Mouse (Mus musculus) ES-Bruce4 (cell line): ENCODE measurements around the gene Ssna1. TPM values are rescaled to one million over a fixed set of nuclear protein-coding genes. Genes with fewer than 3 reads are reported as not detected.

Experiments
- H3K27ac ChIP-seq: 2 replicates; pipeline ENCODE4 v1.5.1; 2012; ENCODE audit warnings: low read length, inconsistent platforms; ENCODE audit not compliant: insufficient read depth
- H3K27me3 ChIP-seq: 2 replicates; pipeline ENCODE4 v1.6.1; 2012; ENCODE audit warnings: mild to moderate bottlenecking, low read length, inconsistent platforms; ENCODE audit not compliant: control insufficient read depth, poor library complexity, insufficient read depth, severe bottlenecking
- H3K36me3 ChIP-seq: 2 replicates; pipeline ENCODE4 v1.6.1; 2012; ENCODE audit warnings: inconsistent platforms, mild to moderate bottlenecking, low read length, moderate library complexity; ENCODE audit not compliant: control insufficient read depth, poor library complexity, insufficient read depth, severe bottlenecking
- H3K4me1 ChIP-seq: one replicate; pipeline ENCODE4 v1.8.1; 2011; ENCODE audit warnings: low read length; ENCODE audit not compliant: control insufficient read depth, insufficient read depth
- H3K4me3 ChIP-seq: 2 replicates; pipeline ENCODE4 v1.5.1; 2011; ENCODE audit warnings: low read depth, mild to moderate bottlenecking, low read length
- H3K9ac ChIP-seq: 2 replicates; pipeline ENCODE4 v1.6.1; 2012; ENCODE audit warnings: low read depth, mild to moderate bottlenecking, inconsistent platforms; ENCODE audit not compliant: poor library complexity, severe bottlenecking
- H3K9me3 ChIP-seq: replicated peaks from 2 replicates; pipeline ENCODE4 v1.6.1; 2012; ENCODE audit warnings: mild to moderate bottlenecking, low read length, inconsistent platforms; ENCODE audit not compliant: control insufficient read depth, poor library complexity, insufficient read depth, severe bottlenecking
- CTCF ChIP-seq: IDR thresholded peaks from one replicate; pipeline ENCODE4 v1.8.1; 2011; ENCODE audit warnings: low read depth, low read length
- EP300 ChIP-seq: IDR thresholded peaks from 2 replicates; pipeline ENCODE4 v1.6.1; 2011; ENCODE audit warnings: low read depth, low read length; ENCODE audit not compliant: insufficient read depth
- POLR2A ChIP-seq: IDR thresholded peaks from one replicate; pipeline ENCODE4 v1.8.1; 2011; ENCODE audit warnings: low read length; ENCODE audit not compliant: insufficient read depth
- polyA plus RNA-seq: library from polyadenylated mRNA; stranded (reverse); fragments of >200 nt; gene quantifications from 2 replicates; pipeline ENCODE4 v1.2.4, GENCODE M21; 2011; ENCODE audit warnings: low read depth; ENCODE audit not compliant: missing spikeins, insufficient read depth, insufficient read length

The Ssna1 gene
- polyA plus RNA-seq, 1 experiment, result 49.1 TPM

DNA sequence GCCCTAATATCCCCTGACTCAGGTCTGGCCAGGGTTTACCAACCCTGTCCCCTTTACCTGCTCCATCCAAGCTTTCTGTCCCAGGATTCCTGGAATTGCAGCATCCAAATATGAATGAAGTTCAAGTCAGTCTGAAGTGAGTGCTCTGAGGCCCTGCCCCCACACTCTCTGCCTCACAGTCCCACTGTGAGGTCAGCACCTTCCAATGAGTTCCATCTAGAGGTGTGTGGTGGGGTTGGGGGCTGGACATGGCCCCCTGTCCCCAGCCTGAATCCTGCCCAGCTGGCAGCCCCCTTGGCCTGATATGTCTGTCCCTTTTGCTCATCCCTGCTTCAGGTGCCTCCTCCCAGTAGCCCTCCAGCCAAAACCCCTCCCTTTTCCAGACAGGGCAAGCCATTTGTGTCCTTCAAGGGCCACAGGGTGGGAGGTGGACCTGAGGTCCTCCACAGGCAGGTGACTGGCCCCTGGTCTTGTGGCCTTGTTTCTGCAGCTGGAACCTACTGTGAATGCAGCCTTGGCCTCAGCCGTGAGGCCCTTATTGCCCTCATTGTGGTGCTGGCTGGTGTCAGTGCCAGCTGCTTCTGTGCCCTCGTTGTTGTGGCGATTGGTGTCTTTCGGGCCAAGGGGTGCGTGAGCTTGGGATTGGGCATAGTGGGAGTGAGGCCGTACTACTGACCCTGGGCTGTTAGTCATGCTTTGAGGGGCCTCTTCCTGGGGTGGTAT is 15.8 kb upstream of the Ssna1 start, which contains the start of gene Tmem210:
Gene Tmem210 (plus strand): TSS at position 219 of the 723 bp plus-strand sequence.
- Histone ChIP-seq H3K9ac (no peak within 1 kb of the TSS), H3K36me3 (no peaks in the 10 kb centered on the region; the same call in none of the 2 replicates), H3K27ac (no peak within 1 kb of the TSS), H3K9me3 (no peaks in the 10 kb centered on the region), H3K4me1 (peaks cover 4% of the 10 kb centered on the region), H3K27me3 (peaks cover 11% of the 10 kb centered on the region; the same call in 1 of the 2 replicates), H3K4me3 (no peak within 1 kb of the TSS)
- no peak for TF ChIP-seq EP300
- TF ChIP-seq POLR2A, result no peak

DNA sequence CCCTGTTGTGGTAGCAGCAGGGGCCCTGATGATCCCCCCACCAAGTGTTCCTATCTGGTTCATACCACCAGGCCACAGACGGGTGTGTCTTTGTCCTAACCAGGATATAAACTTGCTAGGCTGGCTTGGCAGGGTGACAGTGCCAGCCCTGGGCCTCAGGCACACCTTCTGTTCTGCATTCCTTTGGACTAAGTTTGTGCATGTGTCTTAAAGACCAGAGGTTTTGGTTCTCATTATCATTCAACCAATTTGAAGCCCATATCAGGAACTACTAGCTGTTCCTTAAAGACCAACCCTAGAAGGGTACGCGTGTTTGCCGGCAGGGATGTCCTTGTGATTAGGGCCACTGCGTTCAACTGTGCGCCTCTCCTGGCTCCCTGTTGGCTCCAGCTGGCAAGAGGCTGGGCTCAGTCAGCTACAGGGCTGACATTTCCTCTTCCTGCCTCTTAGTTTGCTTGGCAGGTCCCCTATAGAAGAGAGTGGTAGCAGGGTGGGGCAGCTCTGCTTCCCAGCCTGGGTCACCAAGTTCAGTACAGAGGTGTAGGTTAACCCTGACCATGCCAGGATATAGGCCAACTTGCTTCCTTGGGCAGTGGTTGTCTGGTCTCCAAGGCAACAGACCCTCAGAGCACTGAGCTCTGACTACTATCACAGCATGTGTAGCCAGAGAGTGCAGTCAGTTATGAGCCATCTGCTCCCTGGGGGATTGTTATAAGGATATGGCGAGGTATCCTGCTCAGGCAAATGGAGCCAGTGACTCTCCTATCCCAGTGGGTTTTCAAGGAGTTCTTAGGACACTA is 14.8 kb upstream of the Ssna1 start:
- no peaks in the 10 kb centered on the region; the same call in none of the 2 replicates for H3K36me3 ChIP-seq
- H3K4me3 ChIP-seq, result no peak overlapping the region
- no peak overlapping the region for H3K9ac ChIP-seq
- H3K27ac ChIP-seq, result no peak overlapping the region
- H3K27me3 ChIP-seq, result peaks cover 6% of the 10 kb centered on the region; the same call in 1 of the 2 replicates
- peaks cover 4% of the 10 kb centered on the region for H3K4me1 ChIP-seq
- TF ChIP-seq CTCF (no peak), POLR2A (no peak), EP300 (no peak)
- no peaks in the 10 kb centered on the region for H3K9me3 ChIP-seq

DNA sequence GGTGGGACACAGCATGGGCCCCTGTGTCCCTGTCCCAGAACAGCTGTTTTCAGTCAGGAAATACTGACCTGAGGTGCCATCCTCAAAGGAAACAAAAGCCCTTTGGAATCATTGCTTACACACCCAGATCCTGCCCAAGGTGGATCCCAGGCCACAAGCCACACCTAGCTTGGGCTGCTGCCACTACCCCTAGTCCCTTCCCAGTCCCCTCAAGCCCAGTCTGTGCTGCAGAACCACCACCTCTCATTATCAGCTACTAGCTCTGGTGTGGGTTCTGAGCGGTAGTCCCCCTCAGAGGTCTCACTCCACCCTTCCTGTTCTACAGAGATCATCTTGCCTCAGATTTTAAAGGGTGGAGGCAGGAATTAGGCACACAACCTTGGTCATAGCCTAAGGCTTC is 14.1 kb upstream of the Ssna1 start:
- Histone ChIP-seq H3K27me3 (no peaks in the 10 kb centered on the region; the same call in 1 of the 2 replicates), H3K27ac (no peak overlapping the region), H3K36me3 (no peaks in the 10 kb centered on the region; the same call in none of the 2 replicates), H3K9ac (no peak overlapping the region), H3K4me3 (no peak overlapping the region), H3K9me3 (no peaks in the 10 kb centered on the region), H3K4me1 (peaks cover 4% of the 10 kb centered on the region)
- TF ChIP-seq EP300 (no peak), POLR2A (no peak), CTCF (no peak)

DNA sequence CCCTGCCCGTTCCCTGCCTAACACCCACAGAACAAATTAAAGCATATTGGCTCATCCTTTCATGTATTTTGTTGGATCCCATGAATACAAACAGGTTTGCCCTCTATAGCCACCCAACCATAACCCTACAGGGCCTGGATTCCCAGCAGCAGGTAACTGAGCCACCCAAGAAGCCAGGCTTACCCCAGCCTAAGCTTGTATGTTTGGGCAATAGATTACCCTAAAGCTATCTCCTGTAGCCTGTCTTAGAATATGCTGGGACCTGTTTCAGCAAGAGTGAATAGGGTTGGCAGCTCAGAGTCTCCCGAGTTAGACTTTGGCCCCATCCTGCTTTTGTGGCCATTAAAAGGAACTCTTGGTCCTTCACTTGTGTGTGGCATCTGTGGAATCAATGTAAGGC is 13.3 kb upstream of the Ssna1 start:
- H3K9me3 ChIP-seq, result no peaks in the 10 kb centered on the region
- no peak overlapping the region for H3K9ac ChIP-seq
- H3K4me1 ChIP-seq, result peaks cover 4% of the 10 kb centered on the region
- no peak overlapping the region for H3K4me3 ChIP-seq
- H3K36me3 ChIP-seq, result peaks cover 3% of the 10 kb centered on the region
- no peak overlapping the region for H3K27ac ChIP-seq
- no peak for TF ChIP-seq CTCF
- no peak for TF ChIP-seq EP300
- TF ChIP-seq POLR2A, result no peak
- no peaks in the 10 kb centered on the region; the same call in 1 of the 2 replicates for H3K27me3 ChIP-seq

DNA sequence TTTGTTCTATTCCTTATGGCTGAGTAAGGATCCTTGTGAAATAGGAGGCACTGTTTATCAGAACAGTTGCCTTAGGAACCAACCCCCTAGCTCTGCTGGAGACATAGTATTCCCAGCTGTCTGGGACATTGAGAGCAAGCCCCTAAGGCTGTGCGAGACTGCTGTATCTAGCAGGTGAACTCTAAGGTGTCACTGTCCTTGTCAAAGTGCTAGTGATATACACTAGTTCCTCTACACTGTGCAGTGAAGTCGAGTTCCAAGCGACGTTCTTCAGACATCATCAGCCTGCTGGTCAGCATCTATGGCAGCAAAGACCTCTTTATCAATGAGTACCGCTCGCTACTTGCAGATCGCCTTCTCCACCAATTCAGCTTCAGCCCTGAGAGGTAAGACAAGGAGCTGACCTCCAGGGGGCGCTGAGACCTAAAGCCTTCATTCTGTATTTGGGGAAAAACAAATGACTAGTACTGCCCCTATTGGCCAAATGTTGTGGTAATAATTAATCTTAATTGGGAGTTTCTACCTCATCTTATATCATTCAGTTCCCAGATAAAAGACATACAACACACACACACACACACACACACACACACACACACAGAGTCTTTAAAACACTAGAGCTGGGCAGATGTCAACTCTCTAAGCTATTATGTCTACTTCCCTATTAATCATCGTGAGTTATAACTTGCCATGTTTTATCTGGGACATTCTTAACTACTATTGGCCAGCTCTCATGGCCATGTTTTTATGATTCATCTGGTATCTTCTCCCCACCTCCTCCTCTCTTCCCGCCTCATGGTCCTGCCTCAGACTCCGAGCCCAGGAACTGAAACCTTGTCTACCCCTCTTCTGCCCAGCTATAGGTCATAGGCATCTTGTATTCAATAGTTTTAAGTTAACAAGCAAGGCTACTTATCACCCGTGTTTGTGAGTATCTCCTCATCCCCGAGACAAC is 7.0 kb upstream of the Ssna1 start:
- Histone ChIP-seq H3K27me3 (no peaks in the 10 kb centered on the region), H3K4me1 (no peaks in the 10 kb centered on the region), H3K36me3 (peaks cover 32% of the 10 kb centered on the region), H3K9ac (no peak overlapping the region), H3K27ac (no peak overlapping the region), H3K9me3 (no peaks in the 10 kb centered on the region), H3K4me3 (no peak overlapping the region)
- no peak for TF ChIP-seq POLR2A
- TF ChIP-seq CTCF, result peak; percentile 74
